Mouse (Mus musculus): ENCODE measurements around the gene Slc10a4. TPM values are rescaled to one million over a fixed set of nuclear protein-coding genes. Genes with fewer than 3 reads are reported as not detected.
A peak's percentile ranks its signal among the peaks of the same experiment; 100 is the strongest.

Gene Slc10a4
- total and polyA plus RNA-seq, 2 experiments from 2014 or later: 16.5 to 31.9 TPM

DNA sequence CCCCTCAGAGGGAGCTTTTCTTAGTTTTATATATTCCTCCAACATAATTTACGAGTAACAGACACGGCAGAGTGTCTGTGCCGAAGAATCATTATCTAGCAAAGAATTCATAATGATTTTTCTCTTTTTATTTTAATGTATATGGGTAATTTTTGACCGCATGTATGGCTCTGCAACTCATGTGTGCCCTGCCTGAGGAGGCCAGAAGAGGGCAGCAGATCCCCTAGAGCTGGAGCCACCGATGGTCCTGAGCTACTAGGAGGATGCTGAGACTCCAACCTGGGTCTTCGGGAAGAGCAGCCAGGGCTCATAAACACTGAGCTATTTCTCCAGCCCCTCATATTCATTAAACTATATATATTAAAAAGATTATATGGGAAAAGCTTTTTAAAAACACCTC is 49.8 kb downstream of the Slc10a4 start:
- Histone ChIP-seq H3K4me2 (ENCODE audit: low read depth, low read length) (no peak overlapping the region), H3K27me3 (ENCODE audit: insufficient read depth, low read length) (no peaks in the 10 kb centered on the region), H3K4me3 (ENCODE audit: low read length) (no peak overlapping the region), H3K9me3 (ENCODE audit: low read length) (no peaks in the 10 kb centered on the region), H3K4me1 (ENCODE audit: insufficient read depth, low read length) (no peaks in the 10 kb centered on the region), H3K27ac (no peak overlapping the region), H3K36me3 (ENCODE audit: insufficient read depth, low read length) (peaks cover 35% of the 10 kb centered on the region), H3K9ac (replicated peaks; ENCODE audit: low read length) (no peak overlapping the region)
- WGBS: 91% methylated on average over 6 of the region's 6 CpGs
- ATAC-seq: no peak
- DNase-seq (ENCODE audit: low spot score): no peak
- peak; percentile 54 for TF ChIP-seq CTCF (IDR thresholded peaks at IDR 0.05; ENCODE audit: low read depth)

DNA sequence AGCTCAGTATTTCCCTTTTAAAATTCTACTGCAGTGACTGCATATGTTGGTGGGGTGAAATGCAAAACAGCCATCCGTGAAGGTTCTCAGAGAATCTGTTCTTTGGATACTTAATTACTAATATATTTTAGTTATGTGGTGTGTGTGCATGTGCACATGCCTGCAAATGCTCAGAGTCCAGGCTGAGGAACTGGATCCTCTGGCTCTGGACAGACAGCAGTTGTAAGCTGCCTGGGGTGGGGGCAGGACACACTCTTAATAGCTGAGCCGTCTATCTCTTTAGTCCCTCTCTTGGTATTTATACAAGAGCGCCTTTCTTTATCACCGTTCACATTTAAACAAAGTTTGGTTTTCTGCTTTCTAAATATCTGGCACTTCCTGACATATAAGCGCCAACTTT is 50.3 kb downstream of the Slc10a4 start:
- H3K4me2 ChIP-seq (ENCODE audit: low read depth, low read length): no peak overlapping the region
- no peaks in the 10 kb centered on the region for H3K4me1 ChIP-seq (ENCODE audit: insufficient read depth, low read length)
- H3K9me3 ChIP-seq (ENCODE audit: low read length): no peaks in the 10 kb centered on the region
- TF ChIP-seq CTCF (IDR thresholded peaks at IDR 0.05; ENCODE audit: low read depth): no peak
- no peak overlapping the region for H3K9ac ChIP-seq (replicated peaks; ENCODE audit: low read length)
- no peaks in the 10 kb centered on the region for H3K27me3 ChIP-seq (ENCODE audit: insufficient read depth, low read length)
- DNase-seq (ENCODE audit: low spot score) (no peak), ATAC-seq (no peak)
- H3K27ac ChIP-seq: no peak overlapping the region
- H3K4me3 ChIP-seq (ENCODE audit: low read length): no peak overlapping the region
- H3K36me3 ChIP-seq (ENCODE audit: insufficient read depth, low read length): peaks cover 31% of the 10 kb centered on the region
- WGBS: 97% methylated on average over 5 of the region's 5 CpGs

DNA sequence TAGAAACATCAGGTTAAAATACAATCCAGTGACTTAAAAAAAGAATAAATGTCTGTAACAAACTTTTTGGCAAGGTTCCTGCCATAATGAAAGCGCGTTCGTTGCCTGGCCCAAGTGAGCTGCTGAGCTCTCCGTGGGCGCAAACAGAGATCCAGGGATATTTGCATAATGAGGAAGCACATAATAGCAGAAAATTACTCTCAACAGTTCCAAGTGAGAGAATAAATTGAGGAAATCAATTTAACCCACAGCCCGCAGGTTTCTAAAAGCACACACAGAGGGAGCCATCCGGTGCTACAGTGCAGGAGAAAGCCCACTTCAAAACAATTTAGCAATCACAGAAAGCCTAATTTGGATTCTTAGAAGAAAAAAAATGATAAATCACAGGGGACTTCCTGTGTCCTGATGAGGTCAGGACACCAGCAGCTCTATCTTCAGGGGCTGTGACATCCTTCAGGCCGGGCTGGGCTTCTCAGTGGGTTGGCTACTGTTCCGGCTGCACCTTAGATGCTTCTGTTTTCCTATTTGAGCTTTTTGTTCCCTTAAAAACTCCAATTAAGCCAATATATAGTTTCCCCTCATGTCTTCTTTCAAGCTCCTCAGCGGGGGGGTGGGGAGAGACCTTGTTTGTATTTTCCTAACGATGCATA is 54.9 kb downstream of the Slc10a4 start:
- H3K36me3 ChIP-seq (ENCODE audit: insufficient read depth, low read length): peaks cover 29% of the 10 kb centered on the region
- TF ChIP-seq CTCF (IDR thresholded peaks at IDR 0.05; ENCODE audit: low read depth): no peak
- DNase-seq (ENCODE audit: low spot score) (peak; percentile 56), ATAC-seq (no peak)
- no peak overlapping the region for H3K9ac ChIP-seq (replicated peaks; ENCODE audit: low read length)
- no peak overlapping the region for H3K27ac ChIP-seq
- H3K4me2 ChIP-seq (ENCODE audit: low read depth, low read length): no peak overlapping the region
- no peak overlapping the region for H3K4me3 ChIP-seq (ENCODE audit: low read length)
- no peaks in the 10 kb centered on the region for H3K27me3 ChIP-seq (ENCODE audit: insufficient read depth, low read length)
- 30% methylated on average over 11 of the region's 11 CpGs for WGBS
- H3K4me1 ChIP-seq (ENCODE audit: insufficient read depth, low read length): no peaks in the 10 kb centered on the region
- H3K9me3 ChIP-seq (ENCODE audit: low read length): no peaks in the 10 kb centered on the region

Other genes starting within 250 kb of the Slc10a4 start
- 3.0 and 4.9 TPM in 2 replicates for gene Tec, start 138.4 kb upstream of the Slc10a4 start, total RNA-seq (2014; rRNA removed)
- 3.6 and 5.0 TPM in 2 replicates for gene Tec, start 138.4 kb upstream of the Slc10a4 start, polyA plus RNA-seq (2015; fragmentation: Nextera tagmentation; extraction: Ambion mirVana)
- 37.4 and 37.5 TPM in 2 replicates for gene Slain2, start 92.6 kb upstream of the Slc10a4 start, total RNA-seq (2014; rRNA removed)
- 10.0 and 11.2 TPM in 2 replicates for gene Slain2, start 92.6 kb upstream of the Slc10a4 start, polyA plus RNA-seq (2015; fragmentation: Nextera tagmentation; extraction: Ambion mirVana)
- not detected in 2 replicates for gene Gm10135, start 32.2 kb upstream of the Slc10a4 start, total RNA-seq (2014; rRNA removed)
- not detected in 2 replicates for gene Gm10135, start 32.2 kb upstream of the Slc10a4 start, polyA plus RNA-seq (2015; fragmentation: Nextera tagmentation; extraction: Ambion mirVana)
- gene Fryl, start 249.7 kb downstream of the Slc10a4 start, total RNA-seq (2014; rRNA removed): 69.4 and 80.6 TPM in 2 replicates
- gene Fryl, start 249.7 kb downstream of the Slc10a4 start, polyA plus RNA-seq (2015; fragmentation: Nextera tagmentation; extraction: Ambion mirVana): 20.5 and 20.8 TPM in 2 replicates

All from hindbrain, postnatal 0 days (tissue).